Mouse (Mus musculus) MEL (cell line): ENCODE data around the gene Ssmem1.

Source experiments
- BHLHE40 ChIP-seq: IDR thresholded peaks from 2 replicates; pipeline ENCODE4 v1.6.1; 2012; ENCODE audit warnings: low read depth, mild to moderate bottlenecking, inconsistent platforms, low read length, improper control_type of control experiment, borderline replicate concordance
- TAL1 ChIP-seq: IDR thresholded peaks from 2 replicates; pipeline ENCODE4 v1.6.1; 2012; ENCODE audit warnings: mild to moderate bottlenecking, inconsistent platforms, low read length, moderate library complexity, mixed read lengths
- TBP ChIP-seq: IDR thresholded peaks from 2 replicates; pipeline ENCODE4 v1.8.0; 2011; ENCODE audit warnings: low read depth, low read length, improper control_type of control experiment

DNA sequence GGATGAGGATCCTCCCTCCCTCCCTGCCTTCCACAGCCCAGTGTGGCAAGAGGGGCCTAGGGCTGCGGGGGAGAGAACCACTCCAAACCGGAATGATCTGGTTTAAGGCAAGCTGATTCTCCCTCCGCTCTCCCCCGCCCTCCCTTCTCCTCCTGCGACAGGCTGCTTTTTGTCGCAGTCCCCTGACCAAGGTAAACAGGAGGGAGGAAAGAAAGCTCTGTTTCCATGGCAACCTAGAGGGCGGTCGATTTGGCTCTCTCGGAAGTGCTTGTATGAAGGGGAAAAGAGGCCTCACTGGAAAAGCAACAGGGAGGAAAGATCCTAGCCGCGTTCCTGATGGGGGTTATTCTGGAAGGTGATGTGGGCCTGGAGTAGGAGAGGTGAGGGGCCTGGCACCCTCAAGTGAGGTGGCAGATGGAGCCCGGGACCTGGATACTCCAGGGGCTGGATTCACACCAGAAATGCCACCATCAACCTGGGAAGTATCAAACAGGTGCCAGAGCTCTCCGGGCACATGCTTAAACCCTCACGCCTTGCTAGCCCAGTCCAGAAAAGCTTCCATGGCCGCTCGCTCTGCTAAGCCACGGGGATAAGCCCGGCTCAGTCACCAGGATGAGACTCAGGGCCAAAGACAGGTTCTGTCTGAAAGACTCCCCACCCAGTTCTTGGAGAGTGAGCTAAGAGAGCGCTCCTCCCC lies 48.8 kb upstream of the Ssmem1 start:
- TF ChIP-seq TBP, result no peak
- TF ChIP-seq TAL1, result no peak
- TF ChIP-seq BHLHE40, result no peak
